Mouse (Mus musculus) c-Kit-positive CD71-positive TER-119-negative erythroid progenitor cells, embryonic 14.5 days (primary cell): ENCODE results near the gene Mterf1b.
"Not testable (repeated sequence)": the region's sequence is repeated elsewhere in the genome, so short reads cannot be mapped to it uniquely, and the experiment has no call there.

ENCODE experiments used
- DNase-seq: peaks from one replicate; pipeline ENCODE4 v3.0.0-alpha.2; 2013; ENCODE audit warnings: low read depth

The Mterf1b gene

DNA sequence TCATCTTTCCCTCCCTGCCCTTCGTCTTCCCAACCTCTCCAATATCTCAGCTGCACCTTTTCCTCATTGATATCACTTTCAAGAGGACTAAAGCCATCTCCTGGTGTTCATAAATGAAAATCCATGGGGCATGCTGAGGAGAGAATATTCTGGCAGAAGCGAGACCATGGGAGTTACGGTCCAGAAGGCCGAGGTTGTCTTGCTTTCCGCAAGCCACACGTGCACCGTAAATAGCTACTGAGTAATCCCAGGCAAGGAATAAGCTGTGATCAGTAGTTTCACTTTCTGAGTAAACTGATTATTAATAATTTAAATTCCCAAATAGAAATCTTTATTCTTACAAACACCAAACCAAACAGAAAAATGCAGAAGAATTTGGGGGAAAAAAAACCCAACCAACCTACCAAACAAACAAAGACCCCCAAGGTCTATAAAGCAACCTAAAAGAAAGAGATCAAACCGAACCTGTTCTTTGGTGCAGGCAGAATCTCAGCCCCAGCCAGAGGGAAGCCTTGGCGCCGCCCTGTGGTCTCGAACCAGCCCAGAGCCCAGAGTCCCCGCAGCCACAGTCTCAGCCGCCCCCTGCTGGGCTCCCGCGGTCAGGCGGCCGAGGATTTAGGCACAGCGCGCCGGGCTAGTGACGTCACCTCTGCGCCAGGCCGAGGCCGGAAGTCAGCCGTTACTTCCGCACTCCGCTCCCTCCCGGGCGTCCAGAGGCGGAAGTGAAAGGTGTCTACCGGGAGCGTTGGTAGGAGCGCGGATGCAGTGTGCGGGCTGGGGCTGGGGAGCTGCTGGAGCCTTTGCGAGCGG, at the start of gene Mterf1b:
Gene Mterf1b (plus strand): TSS at position 697 of the 810 bp plus-strand sequence.
- not testable (repeated sequence) for DNase-seq

DNA sequence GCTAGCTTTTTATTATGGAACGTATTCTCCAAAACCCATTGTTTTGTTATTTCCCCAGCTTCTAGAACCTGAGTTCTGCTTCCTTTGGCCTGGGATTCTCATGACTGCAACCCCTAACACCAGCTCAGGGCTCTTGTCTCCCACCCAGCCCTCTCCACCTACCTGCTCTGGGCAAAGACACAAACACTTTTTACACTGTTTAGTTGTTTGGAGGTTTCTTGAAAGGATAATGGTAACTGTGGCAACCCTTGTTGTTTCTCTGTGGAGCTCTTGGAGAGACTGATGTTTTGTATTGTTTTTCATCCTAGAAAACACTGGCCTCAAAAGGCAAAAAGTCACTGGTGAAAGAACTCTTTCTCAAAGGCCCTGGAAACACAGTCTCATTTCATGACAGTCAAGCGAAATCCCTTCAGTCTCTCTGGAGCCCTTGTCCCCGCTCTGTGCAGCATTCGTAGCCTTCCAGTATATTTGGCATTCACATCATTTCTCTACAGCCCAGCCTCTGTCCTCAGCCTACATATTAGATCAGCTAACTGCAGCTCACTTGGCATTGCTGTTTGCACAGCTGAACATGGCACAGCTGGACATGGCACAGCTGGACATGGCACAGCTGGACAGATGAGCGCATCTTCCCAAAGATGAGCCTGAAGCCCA, 32.6 kb upstream of the Mterf1b start:
- not testable (repeated sequence) for DNase-seq

DNA sequence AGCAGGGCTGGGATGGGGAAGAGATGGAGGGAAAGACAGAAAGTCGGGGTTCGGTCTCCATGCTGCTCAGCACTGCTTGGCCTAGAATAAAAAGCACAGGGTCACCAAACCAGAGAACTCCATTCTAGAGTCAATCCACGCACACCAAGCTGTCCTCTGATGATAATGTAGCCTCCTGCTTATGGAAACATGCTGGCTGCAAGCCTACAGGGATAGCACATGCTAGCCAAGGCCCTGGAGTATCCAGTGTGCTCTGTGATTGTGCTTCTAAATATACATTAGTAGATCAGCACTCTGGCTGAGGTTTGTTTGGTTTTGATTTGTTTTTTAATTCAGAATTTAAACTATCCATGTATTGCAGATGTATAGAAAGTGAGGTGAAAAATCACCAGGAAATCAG, 30.6 kb upstream of the Mterf1b start:
- DNase-seq, result no peak

DNA sequence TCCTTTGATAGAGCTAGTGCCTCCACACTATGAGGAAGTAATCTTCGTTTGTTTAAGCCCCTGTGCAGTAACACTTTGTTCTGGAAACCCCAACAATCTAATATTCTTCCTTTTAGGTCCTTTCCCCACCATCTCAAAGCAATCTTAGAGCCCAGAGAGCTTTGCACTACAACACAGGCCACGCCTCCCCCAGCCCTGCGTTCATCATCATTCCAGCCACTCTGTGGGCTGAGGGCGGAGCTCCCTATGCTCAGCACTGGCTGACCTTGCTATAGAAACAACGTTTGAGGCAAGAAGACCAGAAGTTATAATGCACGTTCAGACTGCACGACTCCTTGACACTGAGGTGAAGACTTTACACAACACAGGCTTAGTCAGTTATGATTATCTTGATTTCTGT, 29.7 kb upstream of the Mterf1b start:
- no peak for DNase-seq

DNA sequence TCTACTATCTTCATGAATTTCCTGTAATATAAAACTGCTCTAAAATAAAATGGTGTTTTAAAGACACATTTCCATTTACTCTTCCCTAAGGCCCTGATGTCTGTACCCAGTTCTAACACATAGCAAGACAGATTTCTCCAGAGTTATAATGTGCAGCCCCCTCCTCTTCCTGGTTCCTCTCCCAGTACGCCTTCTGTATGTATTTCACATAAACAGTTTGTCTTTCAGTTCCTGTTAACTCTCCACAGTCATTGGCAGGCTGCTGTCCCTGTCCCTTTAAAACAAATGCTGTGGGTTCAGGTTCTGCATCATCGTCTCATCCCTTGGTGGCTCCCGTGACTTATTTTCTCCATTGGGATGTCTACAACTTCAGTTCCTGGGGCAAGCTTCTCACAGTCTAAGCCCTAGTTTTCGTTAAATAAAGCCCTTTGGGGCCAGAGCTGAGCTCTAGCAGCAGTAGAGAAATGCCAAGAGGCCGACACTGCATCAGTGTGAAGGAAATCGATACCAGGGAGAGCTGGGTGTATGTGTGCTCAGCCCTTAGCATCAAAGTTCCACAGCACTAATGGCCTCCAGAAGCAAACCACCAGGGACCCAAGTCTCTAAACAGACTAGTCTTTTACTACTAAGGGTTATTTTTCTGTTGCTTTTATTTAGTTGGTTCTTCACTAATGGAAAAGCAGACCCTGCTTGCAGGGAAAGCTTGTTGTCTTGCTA, 24.2 kb upstream of the Mterf1b start:
- not testable (repeated sequence) for DNase-seq

DNA sequence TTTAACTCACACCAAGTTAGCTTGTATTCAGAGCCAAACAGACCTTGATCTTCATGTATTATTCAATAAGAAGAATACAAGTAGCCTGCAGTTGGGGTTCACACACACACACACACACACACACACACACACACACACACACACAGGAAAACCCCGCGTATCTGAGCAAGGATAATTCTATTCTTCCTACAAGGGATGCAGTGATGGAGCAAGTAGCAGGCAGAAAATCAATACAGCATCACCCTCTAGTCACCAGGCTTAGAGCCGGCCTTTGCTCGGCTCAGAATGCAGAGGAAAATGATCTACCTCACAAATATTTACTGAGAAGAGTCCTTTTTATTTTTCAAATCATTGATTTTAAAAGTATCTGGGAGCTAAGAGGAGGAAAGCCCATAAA, 23.6 kb upstream of the Mterf1b start:
- DNase-seq, result not testable (repeated sequence)

DNA sequence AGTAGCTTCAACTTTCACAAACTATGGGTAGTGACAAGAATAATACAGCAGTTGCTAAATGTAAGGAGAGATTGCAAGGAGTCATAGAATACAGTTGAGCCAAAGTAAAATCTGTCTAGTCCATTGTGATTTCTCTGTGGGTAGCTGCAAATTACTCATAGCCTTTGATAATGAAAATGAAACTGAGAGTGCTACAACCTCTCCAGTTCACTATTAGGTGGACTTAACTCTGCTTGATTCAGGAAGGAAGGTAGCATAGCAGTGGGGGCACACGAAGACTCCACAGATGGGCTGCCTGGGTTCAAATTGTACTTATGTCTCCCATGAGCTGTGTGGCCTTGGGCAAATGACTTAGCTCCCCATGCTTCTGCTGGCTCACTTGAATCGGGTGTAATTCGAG, 15.7 kb upstream of the Mterf1b start:
- not testable (repeated sequence) for DNase-seq

DNA sequence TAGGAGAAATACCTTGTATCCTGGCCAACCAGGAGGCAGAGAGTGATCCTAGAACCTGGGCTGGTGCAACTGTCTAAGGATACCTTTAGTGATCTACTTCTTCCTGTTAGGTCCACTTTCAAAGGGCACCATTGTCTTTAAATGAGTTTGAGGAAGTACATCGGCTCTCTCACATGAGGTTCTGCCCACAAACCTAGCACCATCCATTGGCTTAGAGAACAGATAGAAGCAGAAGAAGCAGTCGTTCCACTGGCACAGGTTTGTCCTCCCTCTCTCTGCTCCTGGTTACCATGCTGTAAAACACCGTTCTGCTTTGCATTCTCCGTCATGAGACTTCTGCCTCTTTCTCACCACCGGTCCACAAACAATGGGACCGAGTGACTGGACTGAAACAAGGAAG, 12.8 kb upstream of the Mterf1b start:
- DNase-seq, result no peak

DNA sequence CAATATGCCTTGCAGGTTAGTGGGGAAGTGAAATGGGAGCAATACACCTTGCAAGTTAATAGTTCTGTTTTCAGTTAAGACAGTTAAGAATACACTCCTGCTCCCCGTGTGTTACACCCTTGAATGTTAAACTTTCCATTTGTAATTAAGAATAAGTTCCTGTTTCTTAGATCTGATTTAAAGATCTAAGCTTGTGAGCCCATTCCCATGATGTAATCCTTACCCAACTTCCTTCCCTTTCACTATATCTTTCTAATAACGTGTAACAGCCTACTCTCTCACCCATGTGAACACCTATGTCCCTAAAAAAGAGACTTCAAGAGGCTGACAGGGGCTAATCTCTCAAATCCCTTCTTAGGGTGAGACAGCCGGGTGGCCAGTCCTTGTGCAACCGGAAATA, 5.4 kb upstream of the Mterf1b start:
- DNase-seq, result no peak

DNA sequence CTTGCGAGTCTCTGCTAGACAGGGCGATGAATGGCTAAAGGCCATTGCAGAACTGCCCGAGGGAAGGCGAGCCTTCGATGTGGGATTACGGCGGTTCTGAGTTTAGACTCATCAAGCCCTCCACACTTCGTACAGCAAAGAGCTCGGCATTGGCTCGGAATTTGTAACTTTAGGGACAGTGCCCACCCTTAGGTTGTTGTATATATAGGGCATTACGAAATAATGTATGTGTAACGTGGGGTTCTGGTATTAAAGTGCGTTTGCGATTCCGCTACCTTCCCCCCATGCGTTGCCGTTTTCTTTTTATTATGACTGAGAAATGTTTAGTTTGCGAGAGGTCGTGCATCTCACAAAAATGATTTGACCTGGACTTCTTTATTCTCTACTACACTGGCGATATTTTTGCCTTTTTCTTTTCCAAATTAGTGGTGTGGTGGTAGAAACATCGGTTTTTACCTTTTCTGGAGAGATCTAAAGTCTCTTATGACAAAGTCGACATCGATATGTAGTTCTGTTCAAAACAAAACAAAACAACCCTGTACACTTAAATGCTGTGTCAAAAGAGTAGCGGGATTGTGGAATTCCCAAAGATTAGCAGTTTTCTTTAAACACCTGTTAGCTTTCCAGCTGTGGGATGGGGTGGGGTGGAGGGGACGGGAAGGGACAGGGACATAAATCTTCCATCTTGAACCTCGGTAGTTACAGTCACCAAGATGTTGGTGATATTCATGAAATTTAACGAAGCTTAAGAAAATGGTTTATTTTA, 497 bp downstream of the Mterf1b start:
- DNase-seq, result peak; percentile 19

DNA sequence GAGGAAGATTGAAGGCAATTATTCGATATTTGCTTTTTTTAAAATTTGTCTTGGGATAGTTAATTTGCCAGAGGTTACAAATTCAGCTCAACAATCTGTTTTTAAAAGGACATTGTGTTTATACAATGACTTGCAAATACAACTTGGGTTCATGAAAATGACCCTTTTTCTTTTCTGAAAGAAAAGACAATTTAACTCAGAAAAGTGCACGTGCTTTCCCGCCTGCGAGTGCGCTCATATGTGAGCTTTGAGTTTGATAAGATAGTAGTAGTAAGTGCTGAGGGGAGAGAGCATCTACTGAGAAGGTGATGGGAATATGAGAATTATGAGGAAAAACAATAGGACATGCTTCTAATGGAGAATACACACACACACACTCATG, 1.1 kb downstream of the Mterf1b start:
- DNase-seq, result no peak

DNA sequence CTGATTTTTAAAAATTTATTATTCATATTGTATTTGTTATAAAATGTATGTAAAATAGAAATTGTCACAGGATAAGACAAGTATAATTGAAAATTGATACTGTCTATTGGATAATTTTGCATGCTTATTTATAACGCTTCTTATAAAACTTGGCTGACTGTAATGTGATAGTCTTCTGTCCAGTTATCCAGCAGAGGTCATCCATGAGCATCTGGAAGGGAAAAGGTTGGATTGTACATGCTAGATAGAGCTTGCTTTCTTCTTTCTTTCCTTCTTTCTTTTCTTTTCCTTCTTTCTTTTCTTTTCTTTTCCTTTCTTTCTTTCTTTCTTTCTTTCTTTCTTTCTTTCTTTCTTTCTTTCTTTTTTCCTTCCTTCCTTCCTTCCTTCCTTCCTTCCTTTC, 2.0 kb downstream of the Mterf1b start:
- no peak for DNase-seq

DNA sequence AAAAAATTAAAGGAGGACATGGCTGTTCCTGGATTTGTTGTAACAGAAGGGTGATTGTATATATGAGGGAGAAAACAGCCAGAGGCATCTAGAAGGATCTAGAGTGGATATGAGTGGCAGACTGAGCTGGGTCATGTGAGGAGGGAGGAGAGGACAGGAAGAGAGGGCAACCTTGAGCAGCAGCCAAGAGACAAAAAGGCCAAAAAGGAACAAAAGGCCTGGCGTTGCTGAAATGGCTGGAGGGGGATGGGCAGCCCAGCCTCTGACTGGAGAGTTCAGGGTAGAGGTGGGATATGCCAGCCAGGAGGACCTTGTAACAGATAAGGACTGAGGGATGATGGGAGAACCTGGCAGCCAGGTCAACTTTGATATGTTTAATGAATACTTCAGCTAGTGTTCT, 2.9 kb downstream of the Mterf1b start:
- DNase-seq, result no peak

DNA sequence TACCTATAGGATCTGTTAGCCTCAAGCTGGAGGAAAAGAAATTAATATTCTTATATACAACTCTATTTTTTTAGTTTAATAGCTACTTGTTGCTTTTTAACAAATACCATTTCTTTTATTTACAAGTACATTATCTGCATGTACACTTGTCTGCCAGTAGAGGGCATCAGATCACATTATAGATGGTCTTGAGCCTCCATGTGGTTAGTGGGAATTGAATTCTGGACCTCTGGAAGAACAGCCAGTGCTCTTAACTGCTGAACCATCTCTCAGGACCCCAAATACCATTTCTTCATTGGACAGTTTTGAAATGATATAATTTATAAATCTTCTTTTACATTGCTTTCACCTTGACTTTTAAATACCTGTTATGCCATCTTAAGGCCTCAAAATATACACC, 9.2 kb downstream of the Mterf1b start:
- DNase-seq, result no peak

DNA sequence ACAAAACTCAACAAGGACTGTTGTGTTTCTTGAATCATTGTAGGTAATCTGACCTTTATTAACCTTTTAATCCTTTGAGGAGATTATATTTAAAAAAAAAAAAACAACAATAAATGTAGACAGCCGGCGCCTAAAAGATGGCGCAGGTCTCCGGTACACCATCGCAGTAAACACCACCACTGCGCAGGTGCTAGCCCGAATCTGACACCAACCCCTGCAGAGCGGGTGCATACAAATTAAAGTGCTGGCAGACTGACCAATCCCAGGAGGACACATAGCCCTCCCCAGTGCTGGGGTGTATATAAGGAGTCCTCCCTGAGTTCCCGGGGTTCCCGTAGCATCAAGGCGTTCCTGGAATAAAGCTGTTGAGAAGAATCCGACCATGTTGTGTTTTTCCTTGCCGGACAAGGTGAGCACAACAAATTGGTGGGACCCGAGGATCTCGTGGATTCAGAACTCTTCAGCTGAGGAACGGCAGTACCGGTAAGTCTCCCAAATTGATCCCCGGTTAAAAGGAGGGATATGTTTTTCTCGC, 10.2 kb downstream of the Mterf1b start:
- DNase-seq, result not testable (repeated sequence)

DNA sequence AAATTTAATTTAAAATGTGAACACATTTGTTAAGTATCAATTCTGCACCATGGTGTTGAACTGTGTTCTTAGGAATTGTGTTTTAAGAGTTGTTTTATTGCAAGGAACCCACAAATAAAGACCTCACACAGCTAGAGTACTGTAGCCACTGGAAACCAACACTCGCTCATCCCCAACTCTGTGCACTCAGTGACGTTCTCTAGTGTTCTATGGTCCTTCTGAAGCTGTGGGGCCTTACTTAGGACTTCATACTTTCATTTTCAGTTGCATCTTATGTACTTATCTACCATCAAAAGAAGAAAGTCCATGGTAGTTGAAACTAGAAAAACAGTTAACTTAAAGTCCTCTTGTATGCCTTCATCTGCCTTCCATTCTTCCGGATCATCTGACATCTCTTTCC, 17.9 kb downstream of the Mterf1b start:
- DNase-seq, result not testable (repeated sequence)

DNA sequence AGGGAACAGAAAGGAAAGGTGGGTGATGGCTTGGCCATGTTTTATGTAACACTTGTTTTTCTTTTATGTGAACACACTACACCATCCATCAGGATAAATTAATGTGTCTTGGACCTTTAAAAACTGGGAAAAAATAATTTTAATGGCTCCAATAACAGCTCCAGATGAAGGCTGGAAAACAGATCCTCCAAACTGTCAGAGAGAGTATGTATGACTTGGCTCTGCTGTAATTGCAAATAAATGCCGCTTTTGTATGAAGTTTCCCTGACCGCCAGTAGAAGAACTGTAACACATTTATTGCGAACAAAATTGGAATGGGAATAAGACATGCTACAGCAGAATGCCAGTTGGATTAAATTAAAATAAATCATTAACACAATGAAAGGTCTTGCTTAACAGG, 29.1 kb downstream of the Mterf1b start:
- DNase-seq, result no peak

DNA sequence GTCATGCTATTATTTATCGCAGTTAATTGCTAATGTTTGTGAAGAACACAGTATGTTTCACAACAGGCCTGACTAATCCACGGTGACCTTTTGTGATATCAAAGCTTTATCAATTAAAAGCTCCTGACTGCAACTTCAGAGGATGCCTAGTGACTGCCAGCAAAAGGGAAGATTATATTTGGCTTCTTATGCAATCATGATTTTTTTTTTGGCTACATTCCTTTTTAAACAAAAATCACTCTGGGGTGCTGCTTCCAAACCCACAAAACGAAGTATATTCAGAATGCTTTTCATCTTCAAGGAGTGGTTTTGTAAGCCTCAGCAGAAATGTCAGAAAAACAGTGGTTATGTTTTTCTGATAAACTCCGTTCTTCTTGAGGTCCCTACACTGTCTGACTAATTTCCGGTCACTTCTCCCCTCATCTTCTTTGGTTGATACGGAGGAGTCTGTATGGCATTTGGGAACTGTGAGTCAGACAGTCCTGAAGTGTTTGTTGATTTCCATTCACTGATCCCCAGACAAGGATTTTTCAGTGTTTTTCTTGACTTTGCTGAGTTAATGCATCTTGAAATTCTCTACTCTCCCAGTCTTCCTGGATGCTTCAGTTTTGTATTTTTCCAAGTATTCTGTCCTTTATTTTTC, 29.9 kb downstream of the Mterf1b start:
- no peak for DNase-seq

DNA sequence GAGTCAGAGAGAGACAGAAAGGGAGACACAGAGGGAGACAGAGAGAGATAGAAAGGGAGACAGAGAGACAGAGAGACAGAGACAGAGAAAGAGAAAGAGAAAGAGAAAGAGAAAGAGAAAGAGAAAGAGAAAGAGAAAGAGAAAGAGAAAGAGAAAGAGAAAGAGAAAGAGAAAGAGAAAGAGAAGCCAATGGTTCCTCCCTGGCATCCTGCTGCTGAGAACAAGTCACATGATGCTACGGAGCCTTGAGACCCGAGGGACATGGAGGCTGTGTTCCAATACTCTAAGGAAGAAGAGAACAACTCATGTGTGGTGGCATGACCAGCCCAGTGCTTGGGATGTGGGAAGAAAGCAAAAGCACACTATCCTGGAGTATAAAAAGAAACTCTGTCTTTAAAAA, 40.0 kb downstream of the Mterf1b start:
- no peak for DNase-seq

DNA sequence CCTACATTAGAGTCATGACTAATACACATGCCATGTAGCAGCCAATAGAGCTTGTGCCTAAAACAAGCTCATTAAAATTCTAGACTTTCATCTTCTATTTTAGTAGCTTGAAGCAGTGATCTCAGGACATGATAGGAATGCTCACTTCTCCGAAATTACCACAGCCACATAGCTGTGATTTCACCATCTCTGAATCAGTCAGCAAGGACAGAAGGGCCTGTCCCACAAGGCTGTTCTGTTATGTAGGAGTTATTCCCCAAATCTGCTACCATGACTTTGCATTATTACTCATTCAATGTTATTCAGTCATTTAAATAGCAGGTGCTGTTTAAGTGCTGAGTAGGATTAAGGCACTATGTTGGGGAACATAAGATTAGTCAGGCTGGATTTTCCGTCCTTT, 42.3 kb downstream of the Mterf1b start:
- no peak for DNase-seq

DNA sequence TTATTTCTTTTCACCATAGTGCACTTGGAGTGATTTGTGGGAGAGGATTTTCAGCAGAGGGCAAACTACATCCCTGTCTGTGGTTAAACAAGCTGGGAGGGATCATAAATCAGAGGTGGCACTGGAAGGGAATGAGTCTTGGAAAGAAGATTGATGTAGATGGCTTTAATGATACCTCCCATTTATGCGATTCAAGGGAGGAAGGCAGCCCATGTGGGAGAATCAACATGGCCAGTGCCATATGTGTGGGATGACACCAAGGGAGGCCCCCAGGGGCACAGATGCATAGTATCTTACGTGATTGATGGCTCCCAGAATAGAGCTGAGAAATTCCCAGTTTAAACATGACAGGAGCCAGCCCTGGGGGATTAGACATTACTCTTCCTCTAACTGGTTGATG, 48.0 kb downstream of the Mterf1b start:
- DNase-seq, result no peak

DNA sequence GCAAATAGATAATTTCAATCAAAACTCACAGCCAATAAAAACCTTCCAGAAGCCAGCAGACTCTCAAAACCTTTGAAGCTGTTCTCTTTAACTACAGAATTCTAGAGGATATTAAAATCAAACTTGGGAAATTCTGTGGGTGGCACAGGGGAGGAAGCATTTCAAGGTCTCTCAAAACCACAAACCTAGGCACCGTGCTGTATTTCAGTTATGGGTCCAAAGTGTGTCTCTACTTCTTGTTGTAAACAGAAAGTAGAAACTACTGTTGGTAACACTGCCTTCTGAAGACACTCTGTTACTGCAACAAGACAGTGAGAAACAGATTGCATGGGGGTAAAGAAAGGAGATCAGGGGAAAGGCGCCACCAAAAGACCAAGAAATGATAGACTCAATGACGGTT, 52.8 kb downstream of the Mterf1b start:
- DNase-seq, result no peak
